Mouse (Mus musculus): Measurements from ENCODE around the gene Parvb.

DNA sequence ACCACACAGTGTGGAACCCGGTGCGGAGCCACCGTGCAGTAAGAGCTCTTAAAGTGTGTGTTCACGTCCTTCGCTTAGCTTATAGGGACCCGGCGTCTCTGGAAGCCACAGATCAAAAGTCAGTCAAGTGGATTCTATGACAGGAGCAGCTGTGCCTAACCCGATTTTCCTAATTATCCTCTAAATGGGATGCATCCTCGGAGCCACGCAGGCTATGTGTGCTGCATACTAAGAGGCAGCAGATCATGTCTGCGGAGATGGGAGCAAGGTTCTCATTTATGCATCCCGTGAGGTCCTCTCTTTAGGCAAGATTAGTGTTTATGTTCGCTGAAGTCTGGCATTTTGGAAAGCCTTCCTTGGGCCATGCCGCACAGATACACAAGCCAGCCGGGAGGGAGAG is 4.9 kb upstream of the Parvb start:
- no peak for TF ChIP-seq POLR2A (IDR thresholded peaks at IDR 0.05; ENCODE audit: control insufficient read depth, low read depth, low read length)
- TF ChIP-seq CTCF (IDR thresholded peaks at IDR 0.05; ENCODE audit: control insufficient read depth, insufficient read depth, insufficient replicate concordance, low read depth, low read length), result no peak

Data from testis, adult 2 months (tissue).